Mouse (Mus musculus): ENCODE measurements around the gene Auts2. TPM values are rescaled to one million over a fixed set of nuclear protein-coding genes. Genes with fewer than 3 reads are reported as not detected.

Gene Auts2
- polyA plus RNA-seq, 1 experiment, result 9.6 TPM

DNA sequence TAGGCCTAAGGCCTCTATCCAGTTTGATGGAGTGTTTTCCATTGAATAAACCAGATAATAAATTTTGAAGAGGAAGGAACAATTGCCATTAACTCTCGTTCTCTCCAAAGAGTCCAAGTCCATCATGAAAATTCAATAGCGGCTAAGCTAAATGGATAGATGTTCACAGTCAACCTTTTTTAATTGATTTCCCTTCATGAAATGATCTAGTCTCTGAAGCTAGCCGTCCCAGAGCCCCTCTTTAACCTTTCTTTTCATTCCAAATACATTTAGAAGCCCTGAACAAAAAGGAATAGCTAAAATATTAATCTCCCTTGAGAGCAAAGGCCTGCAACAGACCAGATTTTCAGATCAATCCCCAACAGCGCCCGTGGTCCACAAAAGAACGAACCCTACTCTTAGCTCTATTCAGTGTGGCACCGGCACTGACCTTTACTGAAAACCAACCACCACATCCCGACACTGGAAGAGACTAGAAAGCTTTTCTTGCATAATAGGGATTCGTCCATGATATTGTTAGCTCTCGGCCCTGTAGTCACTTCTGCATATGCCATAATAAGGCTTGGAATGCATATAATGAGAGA, 896.9 kb downstream of the Auts2 start:
- no peak overlapping the region for H3K4me3 ChIP-seq (replicated peaks; ENCODE audit: extremely low read depth, low read depth, low read length)
- H3K4me1 ChIP-seq (ENCODE audit: control insufficient read depth, insufficient read depth, low read length), result peaks cover 6% of the 10 kb centered on the region
- 94% methylated on average over 10 of the region's 10 CpGs for WGBS
- TF ChIP-seq POLR2A (IDR thresholded peaks at IDR 0.05; ENCODE audit: borderline replicate concordance, extremely low read depth, low read depth, low read length) (no peak), CTCF (IDR thresholded peaks at IDR 0.05; ENCODE audit: insufficient read depth, low read length) (no peak)
- DNase-seq, result no peak

DNA sequence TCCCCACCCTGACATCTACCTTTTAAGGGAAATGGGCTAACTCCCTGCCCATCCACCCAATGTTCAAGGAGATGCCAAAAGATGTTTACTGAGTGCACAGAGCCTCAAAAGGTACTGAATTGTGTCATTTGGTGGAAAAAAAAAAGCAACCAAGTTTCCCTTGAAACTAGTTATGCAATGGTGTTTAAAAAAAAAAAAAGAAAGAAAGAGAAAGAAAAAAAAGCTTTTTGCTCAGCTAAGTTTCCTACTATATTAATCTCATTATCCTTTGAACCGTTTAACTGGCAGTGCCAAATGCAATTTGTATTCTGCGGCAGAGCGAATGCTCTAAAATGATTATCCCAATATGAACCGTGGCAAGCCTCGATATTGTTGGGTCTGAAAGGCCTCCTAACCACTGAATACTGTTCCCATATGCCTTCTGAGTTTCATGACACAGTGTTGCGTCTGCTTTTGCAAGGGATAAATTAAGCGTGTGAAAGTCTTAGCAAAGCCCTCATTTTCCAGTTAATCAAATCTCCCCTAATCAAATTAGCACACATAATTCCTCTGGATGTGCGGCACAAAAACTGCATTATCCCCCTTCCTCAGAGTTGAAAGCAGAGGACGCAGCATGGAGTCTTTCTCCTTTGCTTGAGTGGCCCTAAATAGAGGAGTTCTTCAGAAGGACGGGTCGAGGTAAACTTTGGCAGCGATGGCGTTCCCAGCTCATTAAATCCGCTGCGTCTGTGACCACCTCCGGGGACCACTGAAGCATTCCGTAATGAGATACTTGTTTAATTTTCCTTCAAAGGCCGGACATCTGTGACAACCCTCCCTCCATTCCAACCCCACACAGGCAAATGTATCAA, 897.6 kb downstream of the Auts2 start:
- H3K4me1 ChIP-seq (ENCODE audit: control insufficient read depth, insufficient read depth, low read length), result peaks cover 4% of the 10 kb centered on the region
- 91% methylated on average over 18 of the region's 18 CpGs for WGBS
- H3K4me3 ChIP-seq (replicated peaks; ENCODE audit: extremely low read depth, low read depth, low read length), result no peak overlapping the region
- no peak for DNase-seq
- TF ChIP-seq CTCF (IDR thresholded peaks at IDR 0.05; ENCODE audit: insufficient read depth, low read length) (no peak), POLR2A (IDR thresholded peaks at IDR 0.05; ENCODE audit: borderline replicate concordance, extremely low read depth, low read depth, low read length) (no peak)

DNA sequence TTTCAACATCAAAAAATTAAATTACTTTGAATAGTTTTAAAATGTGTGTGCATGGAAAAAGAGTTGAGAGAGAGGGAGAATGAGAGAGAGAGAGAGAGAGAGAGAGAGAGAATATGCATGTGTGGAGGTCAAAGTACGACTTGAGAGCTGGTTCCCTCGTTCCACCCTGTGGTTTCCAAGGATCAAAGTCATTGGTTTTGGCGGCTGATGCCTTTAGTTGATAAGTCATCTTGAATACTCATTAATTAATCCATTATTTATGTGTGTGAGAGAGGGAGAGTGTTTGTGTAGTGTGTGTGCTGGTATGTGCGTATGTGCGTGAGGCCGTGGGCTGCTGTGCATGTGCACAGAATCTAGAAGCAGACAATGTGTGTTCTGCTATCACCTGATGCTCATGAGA, 898.8 kb downstream of the Auts2 start:
- Histone ChIP-seq H3K4me3 (replicated peaks; ENCODE audit: extremely low read depth, low read depth, low read length) (no peak overlapping the region), H3K4me1 (ENCODE audit: control insufficient read depth, insufficient read depth, low read length) (no peaks in the 10 kb centered on the region)
- DNase-seq, result no peak
- TF ChIP-seq CTCF (IDR thresholded peaks at IDR 0.05; ENCODE audit: insufficient read depth, low read length), result no peak
- WGBS, result 92% methylated on average over 6 of the region's 6 CpGs

DNA sequence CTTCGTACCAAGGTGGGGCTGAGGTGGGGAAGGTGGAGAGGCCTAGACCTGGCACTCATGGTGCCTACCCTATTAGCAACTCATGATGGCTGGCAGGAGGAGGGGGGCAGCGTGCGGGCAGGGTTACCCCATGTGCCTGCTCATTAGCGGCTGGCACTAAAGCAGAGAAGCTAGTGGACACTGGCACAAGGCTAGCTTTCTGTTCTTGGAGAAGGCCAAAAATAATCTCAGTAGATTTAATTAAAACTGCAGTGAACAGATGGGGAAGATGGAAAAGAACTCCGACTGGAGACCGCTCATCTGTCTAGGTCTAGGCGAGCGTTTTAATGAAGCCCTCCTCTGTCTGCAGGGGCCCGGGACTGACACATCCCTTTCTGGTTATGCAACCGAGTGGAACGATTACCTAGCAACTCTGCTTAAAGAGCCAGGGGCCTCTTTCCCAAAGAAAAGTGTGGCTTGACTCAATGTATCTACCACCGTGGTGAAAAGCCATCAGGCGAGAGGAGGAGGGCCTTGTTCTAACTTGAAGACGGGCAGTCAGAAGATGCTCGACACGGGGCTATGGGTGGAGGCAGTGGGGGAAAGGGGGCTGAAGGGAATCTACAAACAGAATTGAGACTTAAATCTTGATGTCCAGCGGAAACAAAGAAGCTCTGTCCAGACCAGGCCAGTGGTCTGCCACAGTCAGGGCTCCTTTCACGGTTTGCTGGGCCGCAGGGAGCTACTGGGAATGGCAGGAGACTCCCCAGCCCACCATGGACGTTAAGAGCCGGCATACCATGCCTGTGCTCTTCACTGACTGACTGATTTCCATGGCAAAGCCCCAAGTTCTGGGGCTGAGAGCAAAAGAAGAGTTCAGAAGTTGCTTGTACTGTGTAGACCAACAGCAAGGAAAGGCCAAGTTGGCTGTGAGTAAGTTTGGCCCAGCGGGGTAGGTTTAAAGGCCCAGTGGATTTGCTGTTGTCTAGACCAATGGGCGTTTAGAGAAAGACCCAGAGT, 899.7 kb downstream of the Auts2 start:
- H3K4me1 ChIP-seq (ENCODE audit: control insufficient read depth, insufficient read depth, low read length), result no peaks in the 10 kb centered on the region
- DNase-seq, result no peak
- WGBS, result 87% methylated on average over 23 of the region's 23 CpGs
- TF ChIP-seq CTCF (IDR thresholded peaks at IDR 0.05; ENCODE audit: insufficient read depth, low read length), result no peak
- TF ChIP-seq POLR2A (IDR thresholded peaks at IDR 0.05; ENCODE audit: borderline replicate concordance, extremely low read depth, low read depth, low read length), result no peak
- H3K4me3 ChIP-seq (replicated peaks; ENCODE audit: extremely low read depth, low read depth, low read length), result no peak overlapping the region

DNA sequence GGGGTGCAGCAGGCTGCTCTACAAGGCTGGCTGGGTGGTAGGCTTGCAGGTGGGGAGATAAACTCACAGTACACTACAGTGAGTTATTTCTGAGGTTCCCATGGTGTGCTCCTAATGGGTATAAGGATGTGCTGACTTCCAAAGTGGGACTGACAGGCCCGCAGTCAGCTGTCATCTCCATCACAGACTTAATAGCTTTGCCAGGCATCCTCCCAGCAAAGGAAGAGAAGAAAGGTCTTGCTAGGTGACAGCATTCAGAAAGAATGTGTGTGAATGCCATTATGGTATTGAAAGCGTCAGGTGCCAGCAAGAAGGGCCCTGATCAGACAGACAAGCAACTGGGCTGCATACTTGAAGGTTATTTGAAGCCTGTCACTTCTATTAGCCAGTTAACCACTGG, 900.4 kb downstream of the Auts2 start:
- no peak for DNase-seq
- no peak for TF ChIP-seq POLR2A (IDR thresholded peaks at IDR 0.05; ENCODE audit: borderline replicate concordance, extremely low read depth, low read depth, low read length)
- TF ChIP-seq CTCF (IDR thresholded peaks at IDR 0.05; ENCODE audit: insufficient read depth, low read length), result no peak
- Histone ChIP-seq H3K4me1 (ENCODE audit: control insufficient read depth, insufficient read depth, low read length) (no peaks in the 10 kb centered on the region), H3K4me3 (replicated peaks; ENCODE audit: extremely low read depth, low read depth, low read length) (no peak overlapping the region)
- 67% methylated on average over 2 of the region's 2 CpGs for WGBS

DNA sequence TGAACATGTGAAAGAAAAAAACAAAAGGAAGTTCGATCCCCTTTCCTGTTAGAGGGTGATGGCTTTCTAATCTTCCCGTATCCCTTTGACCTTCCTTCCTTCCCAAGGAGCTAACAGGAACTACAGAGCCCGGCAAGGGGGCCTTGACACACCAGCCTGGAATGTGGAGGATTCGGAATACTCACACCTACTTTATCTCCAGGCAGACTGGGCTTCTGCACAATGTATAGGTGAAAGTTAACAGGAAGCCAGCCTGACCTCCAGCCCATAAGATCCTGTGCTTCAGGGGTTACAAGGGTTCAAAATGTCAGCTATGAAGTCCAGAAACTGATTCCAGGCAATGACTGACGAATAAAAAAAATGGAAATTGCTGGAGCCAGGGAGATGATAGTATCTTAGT, 906.7 kb downstream of the Auts2 start:
- H3K4me1 ChIP-seq (ENCODE audit: control insufficient read depth, insufficient read depth, low read length), result no peaks in the 10 kb centered on the region
- DNase-seq, result no peak
- 53% methylated on average over 5 of the region's 5 CpGs for WGBS
- H3K4me3 ChIP-seq (replicated peaks; ENCODE audit: extremely low read depth, low read depth, low read length), result no peak overlapping the region
- TF ChIP-seq POLR2A (IDR thresholded peaks at IDR 0.05; ENCODE audit: borderline replicate concordance, extremely low read depth, low read depth, low read length), result no peak
- TF ChIP-seq CTCF (IDR thresholded peaks at IDR 0.05; ENCODE audit: insufficient read depth, low read length), result no peak

DNA sequence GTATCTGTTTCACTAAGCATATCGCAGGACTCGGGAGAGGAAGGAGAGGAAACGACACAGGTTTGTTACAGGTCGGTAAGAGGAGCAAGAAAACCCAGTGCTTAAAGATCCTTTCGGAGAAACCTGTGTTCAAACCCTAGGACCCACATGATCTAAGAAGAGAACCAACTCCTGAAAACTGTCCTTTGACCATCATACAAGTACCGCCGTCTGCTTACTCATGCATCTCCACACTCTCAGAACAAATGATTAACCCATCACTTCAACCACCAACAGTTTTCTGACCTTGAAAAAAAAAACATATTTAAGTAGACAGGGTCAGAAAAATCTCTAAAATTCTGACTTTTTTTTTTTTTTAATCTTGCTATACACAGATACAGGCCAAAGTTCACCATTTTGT, 908.4 kb downstream of the Auts2 start:
- DNase-seq, result no peak
- TF ChIP-seq POLR2A (IDR thresholded peaks at IDR 0.05; ENCODE audit: borderline replicate concordance, extremely low read depth, low read depth, low read length) (no peak), CTCF (IDR thresholded peaks at IDR 0.05; ENCODE audit: insufficient read depth, low read length) (no peak)
- 90% methylated on average over 7 of the region's 7 CpGs for WGBS
- H3K4me1 ChIP-seq (ENCODE audit: control insufficient read depth, insufficient read depth, low read length), result no peaks in the 10 kb centered on the region
- H3K4me3 ChIP-seq (replicated peaks; ENCODE audit: extremely low read depth, low read depth, low read length), result no peak overlapping the region

DNA sequence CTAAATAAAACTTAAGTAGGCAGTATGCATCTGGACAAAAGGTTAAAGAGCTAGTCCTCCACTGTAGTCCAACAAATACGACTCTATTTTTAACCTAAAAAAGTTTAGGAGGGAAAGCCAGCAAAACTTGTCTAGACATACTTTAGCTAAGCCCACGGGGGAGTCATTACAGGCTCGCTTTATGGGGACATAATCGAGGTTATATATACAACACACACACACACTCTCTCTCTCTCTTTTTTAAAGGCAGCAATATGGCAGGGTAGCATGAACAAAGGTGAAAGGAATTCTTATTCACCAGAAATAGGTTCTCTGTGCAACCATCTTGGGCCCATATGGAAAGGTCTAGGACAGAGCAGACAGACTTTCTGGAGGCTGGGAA, 911.2 kb downstream of the Auts2 start:
- TF ChIP-seq POLR2A (IDR thresholded peaks at IDR 0.05; ENCODE audit: borderline replicate concordance, extremely low read depth, low read depth, low read length) (no peak), CTCF (IDR thresholded peaks at IDR 0.05; ENCODE audit: insufficient read depth, low read length) (no peak)
- 59% methylated on average over 4 of the region's 4 CpGs for WGBS
- Histone ChIP-seq H3K4me1 (ENCODE audit: control insufficient read depth, insufficient read depth, low read length) (no peaks in the 10 kb centered on the region), H3K4me3 (replicated peaks; ENCODE audit: extremely low read depth, low read depth, low read length) (no peak overlapping the region)
- no peak for DNase-seq

All from lung, adult 2 months (tissue).